Mouse (Mus musculus) spleen, embryonic (tissue): ENCODE measurements at regions not wholly inside any gene's neighbourhood (a gene's known extent, or its start where the extent isn't known, plus 50 kb on each side); places are given as distances from the start of the nearest gene placed in this dataset.

Experiments
- CTCF ChIA-PET: fragments of 350-600 bp; sonication (Branson Sonifier 250); formaldehyde crosslinking; loops from one replicate; lab custom pipeline; 2022; lab: Charles Lee

DNA sequence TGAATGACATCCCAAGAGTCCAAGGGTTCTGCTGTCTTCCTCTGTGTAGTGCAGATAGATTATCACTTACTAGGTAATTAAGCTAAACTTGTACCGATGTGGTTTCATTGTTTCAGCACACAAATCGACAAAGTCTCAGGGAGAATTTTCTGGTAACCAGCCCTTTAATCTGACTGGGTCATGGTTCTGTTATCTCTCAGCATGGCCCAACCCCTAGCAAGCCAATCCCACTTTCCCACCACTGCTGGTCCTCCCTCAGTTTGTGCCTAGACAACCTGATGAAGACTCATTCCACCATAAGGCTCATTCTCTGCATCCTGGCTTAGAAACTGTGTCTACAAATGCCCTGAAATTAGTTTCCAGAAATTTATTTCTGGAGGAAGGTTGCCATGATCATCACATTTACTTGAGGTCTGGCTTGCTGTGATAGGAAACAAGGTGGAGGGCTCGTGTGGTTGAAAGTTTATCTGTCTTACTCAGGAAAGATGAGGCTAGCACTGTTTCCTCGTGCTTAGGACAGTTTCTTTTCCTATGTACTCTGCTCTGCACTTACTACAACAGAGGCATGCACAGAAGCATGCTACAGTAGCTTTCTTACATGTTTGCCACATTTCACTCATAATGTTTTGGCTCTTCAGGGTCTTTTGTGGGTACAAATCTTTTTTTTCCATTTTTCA lies 217.0 kb upstream of the Nrp1 start:
- CTCF ChIA-PET, result interaction anchor here (0.7 kb wide), 1 partner anchor 127 kb away, joined by 3 read pairs; no protein-coding TSS in a partner anchor

GRCm38 (mm10) chr8:128148351-128148942 lies 210.0 kb upstream of the Nrp1 start:
- CTCF ChIA-PET, result no interaction called here

DNA sequence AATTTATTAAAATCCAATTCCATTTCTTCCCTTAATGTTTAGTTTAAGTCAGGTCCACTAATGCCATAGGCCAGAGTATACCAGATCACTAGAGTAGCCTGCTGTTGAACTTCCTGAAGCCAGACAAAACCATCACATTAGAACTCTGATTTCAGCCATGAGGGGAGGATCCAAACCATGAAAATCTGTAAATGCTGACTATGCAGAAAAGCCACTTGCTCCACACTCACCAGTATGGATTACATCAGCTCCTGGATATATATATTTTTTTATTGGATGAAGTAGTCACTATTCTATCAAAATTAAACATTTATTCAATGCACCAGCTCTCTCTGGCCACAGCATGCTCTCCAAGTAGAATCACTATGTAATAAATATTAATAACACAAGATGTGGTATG lies 202.8 kb upstream of the Nrp1 start:
- CTCF ChIA-PET, result interaction anchor here (0.5 kb wide), 1 partner anchor 69 kb away, joined by 3 read pairs; no protein-coding TSS in a partner anchor

DNA sequence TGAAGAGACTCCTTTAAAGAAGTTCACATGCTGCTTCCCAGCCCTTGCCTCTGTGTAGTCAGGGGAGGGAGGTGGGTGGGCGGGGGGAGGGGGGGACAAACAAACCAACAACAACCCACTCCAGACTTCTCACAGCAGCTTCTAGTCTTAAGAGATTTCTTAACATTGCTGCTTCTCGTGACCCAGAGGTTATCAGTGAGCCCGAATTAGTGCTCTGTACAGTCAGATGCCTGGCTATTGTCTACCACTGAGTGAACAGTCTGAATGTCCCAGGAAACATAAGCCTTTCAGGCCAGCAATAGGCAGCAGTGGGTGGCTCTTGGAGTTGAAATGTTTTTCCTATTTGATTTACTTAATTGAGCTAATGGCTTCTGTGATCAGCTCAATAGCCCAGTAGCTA lies 202.2 kb upstream of the Nrp1 start:
- CTCF ChIA-PET, result interaction anchor here (0.5 kb wide), 2 partner anchors 69 to 150 kb away, joined by 3 read pairs; no protein-coding TSS in a partner anchor

- CTCF ChIA-PET, result no interaction called here
Observed at GRCm38 (mm10) chr8:128162857-128163256, 195.5 kb upstream of the Nrp1 start.

- CTCF ChIA-PET, result no interaction called here
Observed at GRCm38 (mm10) chr8:128164976-128165375, 193.4 kb upstream of the Nrp1 start.

- CTCF ChIA-PET, result no interaction called here
Observed at GRCm38 (mm10) chr8:128165591-128165990, 192.8 kb upstream of the Nrp1 start.

- CTCF ChIA-PET, result no interaction called here
Observed at GRCm38 (mm10) chr8:128166097-128166496, 192.3 kb upstream of the Nrp1 start.

DNA sequence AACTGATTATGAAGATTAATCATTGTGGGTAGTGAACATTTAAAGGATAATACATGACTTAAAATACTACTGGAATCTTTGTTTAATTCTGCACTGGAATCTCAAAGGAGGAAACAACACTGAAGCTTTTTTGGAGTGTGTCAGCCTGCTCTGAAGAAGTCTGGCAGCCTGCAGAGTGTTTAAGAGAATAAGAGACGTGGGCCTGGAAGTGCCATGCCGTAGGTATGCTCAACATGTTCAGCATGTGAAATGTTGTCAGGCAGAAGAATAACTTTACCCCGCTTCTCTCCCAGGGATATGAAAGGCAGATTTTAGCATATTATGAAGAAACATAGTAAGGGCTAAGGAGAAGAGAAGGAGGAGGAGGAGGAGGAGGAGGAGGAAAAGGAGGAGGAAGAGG lies 189.6 kb upstream of the Nrp1 start:
- CTCF ChIA-PET, result no interaction called here

- CTCF ChIA-PET, result no interaction called here
Observed at GRCm38 (mm10) chr8:128171116-128171515, 187.3 kb upstream of the Nrp1 start.

DNA sequence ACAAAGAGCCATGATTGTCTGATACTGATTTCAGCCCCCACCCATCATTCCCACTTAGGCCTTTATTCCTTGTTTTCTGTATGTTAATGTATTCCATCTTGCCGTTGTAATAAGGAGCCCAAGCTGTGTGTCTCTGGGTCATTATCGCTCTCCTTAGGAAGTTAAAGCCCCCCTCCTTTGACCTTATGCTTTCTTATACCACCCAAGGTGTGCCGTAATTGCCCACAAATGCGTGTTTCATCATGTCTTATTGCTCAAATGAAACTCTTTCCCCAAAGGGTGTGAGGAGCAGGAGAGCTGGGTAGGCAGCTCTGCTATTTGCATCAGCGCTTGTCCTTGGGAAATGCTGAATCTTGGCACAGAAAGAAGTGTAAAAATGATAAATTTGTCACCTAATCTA lies 178.2 kb upstream of the Nrp1 start:
- CTCF ChIA-PET, result no interaction called here

DNA sequence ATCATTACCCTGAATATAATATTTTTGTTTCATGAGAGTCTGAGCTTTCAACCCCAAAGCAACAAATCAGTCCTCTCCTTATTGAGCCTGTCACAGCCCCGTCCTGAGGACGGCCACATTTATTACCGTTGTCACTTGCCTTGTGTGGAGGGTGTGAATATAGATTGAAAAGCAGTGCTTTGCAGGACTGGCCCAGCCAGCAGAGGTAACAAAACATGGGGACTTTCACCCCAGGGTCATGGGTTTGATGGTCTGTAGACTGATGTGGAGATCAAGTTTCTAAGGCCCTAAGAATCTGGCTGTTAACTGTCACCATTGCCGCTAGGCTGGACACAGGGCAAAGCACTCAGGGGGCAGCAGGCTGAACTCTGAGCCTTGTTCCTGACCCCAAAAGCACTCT lies 175.3 kb upstream of the Nrp1 start:
- CTCF ChIA-PET, result no interaction called here

GRCm38 (mm10) chr8:128188321-128188720 lies 170.1 kb upstream of the Nrp1 start:
- CTCF ChIA-PET, result no interaction called here

DNA sequence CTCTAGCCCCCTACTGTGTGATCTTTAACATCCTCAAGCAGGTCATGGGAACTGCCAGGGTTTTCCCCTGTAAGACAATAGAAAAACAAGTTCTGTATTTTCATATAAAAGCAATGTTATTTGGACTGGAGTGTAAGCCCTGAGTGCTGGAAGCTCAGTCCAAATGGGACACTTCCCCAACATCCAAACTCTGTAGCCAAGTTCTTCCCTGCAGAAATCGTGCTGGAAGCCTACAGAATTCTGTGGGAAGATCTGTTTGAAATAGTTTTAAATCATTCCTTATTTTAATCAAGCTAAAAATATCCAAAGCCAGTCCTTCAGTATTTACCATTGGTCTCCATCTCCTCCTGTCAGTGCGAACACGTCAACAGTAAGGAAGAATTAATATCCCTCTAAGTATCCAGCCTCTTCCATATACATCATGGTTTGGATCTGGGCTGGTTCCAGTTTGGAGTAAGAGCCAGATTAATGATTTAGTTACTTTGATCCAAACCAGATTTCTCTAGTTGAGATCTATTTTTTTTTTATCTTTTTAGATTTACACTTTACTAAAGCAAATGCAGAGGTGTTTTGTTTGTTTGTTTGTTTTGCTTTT lies 165.0 kb upstream of the Nrp1 start:
- CTCF ChIA-PET, result no interaction called here

GRCm38 (mm10) chr8:128200815-128201214 lies 157.6 kb upstream of the Nrp1 start:
- CTCF ChIA-PET, result no interaction called here

- CTCF ChIA-PET, result no interaction called here
Observed at GRCm38 (mm10) chr8:128201635-128202034, 156.8 kb upstream of the Nrp1 start.

- CTCF ChIA-PET, result no interaction called here
Observed at GRCm38 (mm10) chr8:128202158-128202886, 156.1 kb upstream of the Nrp1 start.

- CTCF ChIA-PET, result no interaction called here
Observed at GRCm38 (mm10) chr8:128204803-128205202, 153.6 kb upstream of the Nrp1 start.

GRCm38 (mm10) chr8:128207138-128207537 lies 151.3 kb upstream of the Nrp1 start:
- CTCF ChIA-PET, result no interaction called here

GRCm38 (mm10) chr8:128210761-128211160 lies 147.6 kb upstream of the Nrp1 start:
- CTCF ChIA-PET, result no interaction called here

DNA sequence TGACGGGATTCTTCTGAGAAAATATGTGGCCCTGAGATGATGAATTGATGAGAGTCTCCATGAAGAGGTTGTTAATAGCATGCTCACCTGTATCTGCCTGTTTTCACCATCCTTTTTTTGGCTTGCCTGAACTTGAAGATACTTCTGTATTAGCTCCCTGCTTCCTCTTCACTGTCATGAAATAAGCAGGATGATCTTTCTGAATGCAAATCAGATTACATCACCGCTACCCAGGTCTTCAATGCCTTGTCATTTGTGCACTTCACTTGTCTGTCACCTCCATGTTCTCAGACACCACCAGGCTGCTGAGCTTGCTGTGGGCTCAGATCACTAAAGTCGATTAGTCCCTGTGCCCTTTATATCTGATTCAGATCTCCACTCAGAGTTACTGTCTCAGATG lies 146.2 kb upstream of the Nrp1 start:
- CTCF ChIA-PET, result interaction anchor here (0.5 kb wide), 1 partner anchor 242 kb away, joined by 3 read pairs; no protein-coding TSS in a partner anchor

DNA sequence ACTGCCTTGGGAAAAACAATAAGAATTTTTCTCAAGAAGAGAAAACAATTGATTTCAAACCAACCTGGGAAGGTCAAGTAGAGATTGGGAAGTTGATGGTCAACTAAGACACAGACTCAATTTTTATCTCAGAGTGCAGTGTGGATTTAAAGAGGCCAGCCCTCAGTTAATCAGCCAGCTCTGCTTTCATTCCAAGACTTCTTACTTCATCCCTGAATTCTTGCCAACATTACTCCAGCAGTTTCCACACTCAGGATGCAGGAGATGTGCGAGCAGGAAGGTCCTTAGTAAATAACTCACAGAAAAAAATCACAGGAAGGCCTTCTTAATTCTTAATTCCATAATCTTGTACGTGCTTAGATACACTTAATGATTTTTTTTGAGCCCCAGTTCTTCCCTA lies 144.1 kb upstream of the Nrp1 start:
- CTCF ChIA-PET, result no interaction called here
